Mouse (Mus musculus): Measurements from ENCODE around the gene 3110082J24Rik. TPM values are rescaled to one million over a fixed set of nuclear protein-coding genes. Genes with fewer than 3 reads are reported as not detected.

The 3110082J24Rik gene
- polyA plus RNA-seq (2014; fragmentation: Nextera tagmentation; extraction: Ambion mirVana) = not detected in 2 replicates

DNA sequence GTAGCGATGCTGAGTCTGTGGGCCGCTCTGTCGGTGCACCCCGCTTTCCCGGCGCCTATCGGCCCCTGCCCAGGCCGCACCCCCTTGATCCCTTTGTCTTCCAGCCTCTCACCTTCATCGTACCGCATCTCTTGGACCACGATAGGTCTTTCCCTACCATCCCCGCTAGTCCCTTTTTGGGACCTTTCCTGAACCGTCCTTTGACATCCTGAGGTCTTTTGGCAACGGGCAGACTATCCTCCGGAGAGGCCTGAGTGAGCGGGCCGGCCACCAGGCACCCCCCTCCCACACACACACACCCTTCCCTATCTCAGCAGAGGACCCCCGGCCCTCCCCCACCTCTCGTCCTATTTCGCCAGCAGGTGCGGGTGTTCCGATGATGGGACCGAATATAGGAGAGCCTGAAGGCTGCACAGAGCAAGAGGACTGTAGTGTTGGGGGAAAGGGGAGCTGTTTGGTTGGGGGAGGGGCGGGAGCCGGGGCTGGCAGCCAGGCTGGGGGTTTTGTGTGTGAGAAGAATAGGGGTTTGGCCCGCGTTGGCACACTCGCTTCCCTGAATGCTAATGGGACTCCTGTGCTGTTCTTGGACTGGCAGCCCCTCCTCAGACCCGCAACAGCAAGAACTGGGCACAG lies at the start of gene 3110082J24Rik:
Gene 3110082J24Rik (minus strand): TSS at position 419 of the 633 bp plus-strand sequence.
- DNase-seq (no peak), ATAC-seq (ENCODE audit: insufficient read depth) (no peak)
- WGBS = 2% methylated on average over 29 of the region's 29 CpGs
- TF ChIP-seq CTCF (IDR thresholded peaks at IDR 0.05; ENCODE audit: low read depth) = no peak
- H3K27me3 ChIP-seq (ENCODE audit: insufficient read depth, low read length) = peaks cover 44% of the 10 kb centered on the region
- H3K9me3 ChIP-seq (ENCODE audit: low read depth, low read length) = no peaks in the 10 kb centered on the region
- no peaks in the 10 kb centered on the region; the same call in none of the 2 replicates for H3K4me1 ChIP-seq (ENCODE audit: insufficient read depth)
- peak within 1 kb of the TSS; percentile 47 for H3K4me3 ChIP-seq (ENCODE audit: low read depth, low read length)
- peak within 1 kb of the TSS; percentile 42 for H3K9ac ChIP-seq
- no peaks in the 10 kb centered on the region for H3K36me3 ChIP-seq (ENCODE audit: insufficient read depth)
- peak within 1 kb of the TSS; percentile 93 for H3K4me2 ChIP-seq
- H3K27ac ChIP-seq (ENCODE audit: low read depth) = no peak within 1 kb of the TSS

DNA sequence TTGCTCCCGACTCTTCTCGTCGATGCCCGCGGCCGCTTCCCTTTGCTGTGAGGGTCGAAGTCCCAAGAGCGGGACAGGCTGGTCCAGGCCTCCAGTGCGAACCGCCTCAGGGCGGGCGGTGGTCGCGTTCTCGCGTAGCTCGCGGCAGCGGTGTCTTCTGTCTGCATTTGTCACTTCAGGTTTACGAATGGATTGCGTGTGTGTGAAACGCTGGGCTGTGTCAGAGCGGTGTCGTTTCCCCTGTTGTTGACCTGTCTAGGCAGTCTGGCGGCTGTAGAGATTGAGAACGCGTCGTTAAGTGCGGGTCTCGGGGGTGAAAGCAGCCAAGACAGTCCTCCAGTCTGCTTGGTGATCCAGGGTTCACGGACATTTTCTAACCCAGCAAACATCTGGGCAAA lies 49.5 kb upstream of the 3110082J24Rik start:
- DNase-seq = no peak
- peak; percentile 57 for ATAC-seq (ENCODE audit: insufficient read depth)
- Histone ChIP-seq H3K4me3 (ENCODE audit: low read depth, low read length) (peak overlapping the region; percentile 79), H3K27ac (ENCODE audit: low read depth) (peak overlapping the region; percentile 79), H3K36me3 (ENCODE audit: insufficient read depth) (0 out of 2 replicates have a peak, but pooled peaks cover 3% of the 10 kb centered on the region), H3K4me1 (ENCODE audit: insufficient read depth) (peaks cover 3% of the 10 kb centered on the region; the same call in 1 of the 2 replicates), H3K4me2 (peak overlapping the region; percentile 84), H3K27me3 (ENCODE audit: insufficient read depth, low read length) (no peaks in the 10 kb centered on the region), H3K9ac (peak overlapping the region; percentile 82), H3K9me3 (ENCODE audit: low read depth, low read length) (no peaks in the 10 kb centered on the region)
- under 1% methylated on average over 31 of the region's 31 CpGs for WGBS
- no peak for TF ChIP-seq CTCF (IDR thresholded peaks at IDR 0.05; ENCODE audit: low read depth)

DNA sequence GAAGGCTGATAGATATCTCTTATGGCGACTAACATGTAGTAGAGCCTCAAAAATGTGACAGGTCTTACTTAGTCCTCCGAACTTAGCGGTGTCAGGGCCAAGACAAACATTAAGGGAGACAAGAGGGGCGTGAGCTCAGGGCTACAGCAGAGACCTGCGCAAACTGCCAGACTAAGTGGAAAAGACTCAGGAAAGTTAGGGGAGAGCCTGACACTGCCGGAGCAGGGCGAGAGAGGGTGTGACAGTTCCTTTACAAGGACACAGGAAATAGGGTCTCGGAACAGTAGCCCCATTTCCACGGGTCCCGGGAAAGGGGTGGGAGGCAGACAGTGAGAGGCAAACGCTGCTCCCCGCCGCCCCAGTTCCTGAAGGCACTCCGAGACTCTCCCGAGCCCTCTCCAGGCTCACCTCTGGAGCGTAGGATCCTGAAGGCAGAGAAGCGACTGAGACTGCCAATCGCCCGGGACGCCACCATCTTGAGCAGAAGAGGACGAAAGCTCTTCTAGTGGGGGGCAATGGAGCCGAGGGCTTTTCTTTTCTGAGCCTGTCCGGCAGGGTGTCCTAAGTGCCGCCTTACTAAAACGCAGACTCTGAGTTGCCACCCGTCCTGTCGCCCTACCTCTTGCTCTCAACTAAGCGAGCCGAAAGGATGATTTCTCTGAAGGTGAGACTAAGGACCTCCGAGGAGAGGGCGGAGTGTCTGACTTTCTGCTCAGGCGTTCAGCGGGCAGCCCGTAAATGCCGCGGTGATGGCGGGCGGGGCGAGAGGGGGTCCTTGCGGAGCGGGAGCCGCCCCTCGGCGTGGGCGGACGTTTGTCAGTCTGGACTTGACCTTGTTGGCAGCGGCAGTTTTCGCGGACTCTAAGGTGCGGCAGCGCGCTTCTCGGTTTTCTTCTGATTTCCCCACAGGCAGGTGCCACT lies 48.8 kb upstream of the 3110082J24Rik start, which contains the start of the genes Hadha and Hadhb:
Gene Hadha (minus strand): TSS at position 689 of the 921 bp plus-strand sequence.
Gene Hadhb (plus strand): TSS at position 775 of the 921 bp plus-strand sequence.
- Histone ChIP-seq H3K9me3 (ENCODE audit: low read depth, low read length) (no peaks in the 10 kb centered on the region), H3K4me2 (peak within 1 kb of the TSS; percentile 84), H3K27ac (ENCODE audit: low read depth) (peak within 1 kb of the TSS; percentile 79), H3K4me1 (ENCODE audit: insufficient read depth) (peaks cover 3% of the 10 kb centered on the region; the same call in 1 of the 2 replicates), H3K4me3 (ENCODE audit: low read depth, low read length) (peak within 1 kb of the TSS; percentile 79), H3K9ac (peak within 1 kb of the TSS; percentile 82), H3K36me3 (ENCODE audit: insufficient read depth) (0 out of 2 replicates have a peak, but pooled peaks cover 3% of the 10 kb centered on the region), H3K27me3 (ENCODE audit: insufficient read depth, low read length) (no peaks in the 10 kb centered on the region)
- under 1% methylated on average over 53 of the region's 53 CpGs for WGBS
- 0 out of 2 replicates have a peak, but pooled peaks have one; percentile 19 for TF ChIP-seq CTCF (IDR thresholded peaks at IDR 0.05; ENCODE audit: low read depth)
- ATAC-seq (ENCODE audit: insufficient read depth) (peak; percentile 91), DNase-seq (peak; percentile 94)

DNA sequence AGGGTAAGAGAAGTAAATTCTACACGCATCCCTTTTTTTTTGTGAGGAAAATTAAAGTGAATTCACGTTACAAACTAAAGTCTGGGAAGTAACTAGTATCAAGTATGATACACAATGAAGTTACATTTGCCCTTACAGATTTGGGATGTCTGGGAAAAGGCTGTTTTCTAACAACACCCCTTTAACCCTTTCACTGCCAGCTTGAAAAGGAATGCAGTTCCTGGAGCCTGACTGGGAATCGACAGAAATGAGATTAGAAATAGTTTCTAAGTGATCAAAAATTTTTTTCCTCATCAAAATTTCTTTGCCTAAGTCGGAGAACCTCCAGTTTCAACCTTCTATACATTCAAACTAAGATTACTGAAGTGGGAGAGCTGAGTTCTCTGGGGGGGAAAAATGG lies 48.1 kb upstream of the 3110082J24Rik start:
- H3K27ac ChIP-seq (ENCODE audit: low read depth) = peak overlapping the region; percentile 79; the same call in 1 of the 2 replicates
- H3K4me3 ChIP-seq (ENCODE audit: low read depth, low read length) = peak overlapping the region; percentile 79
- peak overlapping the region; percentile 84 for H3K4me2 ChIP-seq
- no peaks in the 10 kb centered on the region for H3K9me3 ChIP-seq (ENCODE audit: low read depth, low read length)
- peak overlapping the region; percentile 82 for H3K9ac ChIP-seq
- no peak for TF ChIP-seq CTCF (IDR thresholded peaks at IDR 0.05; ENCODE audit: low read depth)
- H3K27me3 ChIP-seq (ENCODE audit: insufficient read depth, low read length) = no peaks in the 10 kb centered on the region
- WGBS = 18% methylated on average over 4 of the region's 4 CpGs
- H3K36me3 ChIP-seq (ENCODE audit: insufficient read depth) = 0 out of 2 replicates have a peak, but pooled peaks cover 3% of the 10 kb centered on the region
- ATAC-seq (ENCODE audit: insufficient read depth) (no peak), DNase-seq (peak; percentile 77)
- H3K4me1 ChIP-seq (ENCODE audit: insufficient read depth) = peaks cover 3% of the 10 kb centered on the region; the same call in 1 of the 2 replicates

DNA sequence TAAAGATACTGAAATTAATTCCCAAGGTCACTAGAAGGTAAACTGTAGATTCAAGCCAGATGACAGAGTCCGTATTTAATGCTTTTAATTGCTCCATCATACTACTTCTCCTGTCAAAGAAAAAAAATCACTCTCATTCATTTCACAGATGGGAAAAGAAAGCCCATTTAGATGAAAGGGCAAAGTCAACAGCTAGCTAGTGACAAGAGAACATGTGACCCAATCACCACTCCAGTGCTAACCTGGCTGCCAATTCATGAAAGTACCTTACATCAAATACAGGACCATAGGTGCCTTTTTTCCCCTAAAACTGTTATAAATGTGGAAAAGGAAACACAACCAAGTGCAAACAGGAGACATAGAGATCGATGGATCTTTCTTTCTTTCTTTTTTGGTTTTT lies 47.3 kb upstream of the 3110082J24Rik start:
- H3K27me3 ChIP-seq (ENCODE audit: insufficient read depth, low read length) = no peaks in the 10 kb centered on the region
- H3K4me2 ChIP-seq = 0 out of 2 replicates have a peak overlapping the region, but pooled peaks have one; percentile 84
- no peak for TF ChIP-seq CTCF (IDR thresholded peaks at IDR 0.05; ENCODE audit: low read depth)
- H3K9ac ChIP-seq = no peak overlapping the region
- no peaks in the 10 kb centered on the region for H3K9me3 ChIP-seq (ENCODE audit: low read depth, low read length)
- ATAC-seq (ENCODE audit: insufficient read depth) (no peak), DNase-seq (no peak)
- no peak overlapping the region for H3K4me3 ChIP-seq (ENCODE audit: low read depth, low read length)
- peaks cover 3% of the 10 kb centered on the region; the same call in 1 of the 2 replicates for H3K4me1 ChIP-seq (ENCODE audit: insufficient read depth)
- WGBS = 90% methylated on average over 2 of the region's 2 CpGs
- no peak overlapping the region for H3K27ac ChIP-seq (ENCODE audit: low read depth)
- H3K36me3 ChIP-seq (ENCODE audit: insufficient read depth) = 0 out of 2 replicates have a peak, but pooled peaks cover 3% of the 10 kb centered on the region

DNA sequence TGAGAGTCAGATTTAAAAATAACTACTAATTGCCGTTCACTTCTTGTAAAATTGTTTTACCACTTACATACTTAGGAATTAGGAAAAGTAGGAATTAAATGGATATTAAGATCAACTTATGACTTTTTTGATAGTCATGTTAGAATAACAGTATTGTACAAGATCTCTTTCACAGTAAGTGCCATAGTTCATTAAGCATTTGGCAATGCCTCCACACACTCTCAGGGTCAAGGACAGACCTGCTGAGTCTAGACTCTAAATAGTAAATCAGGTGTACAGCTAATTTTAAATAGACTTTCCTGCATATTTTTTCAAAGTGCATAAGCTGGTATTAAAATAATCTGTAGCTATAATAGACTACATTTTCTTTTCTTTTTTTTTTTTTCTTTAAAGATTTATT lies 46.5 kb upstream of the 3110082J24Rik start:
- no peaks in the 10 kb centered on the region for H3K9me3 ChIP-seq (ENCODE audit: low read depth, low read length)
- ATAC-seq (ENCODE audit: insufficient read depth) (no peak), DNase-seq (no peak)
- H3K36me3 ChIP-seq (ENCODE audit: insufficient read depth) = 0 out of 2 replicates have a peak, but pooled peaks cover 3% of the 10 kb centered on the region
- H3K9ac ChIP-seq = no peak overlapping the region
- H3K27me3 ChIP-seq (ENCODE audit: insufficient read depth, low read length) = no peaks in the 10 kb centered on the region
- WGBS = 89% methylated on average over 1 of the region's 1 CpGs
- no peak overlapping the region for H3K27ac ChIP-seq (ENCODE audit: low read depth)
- H3K4me2 ChIP-seq = no peak overlapping the region
- peaks cover 3% of the 10 kb centered on the region; the same call in 1 of the 2 replicates for H3K4me1 ChIP-seq (ENCODE audit: insufficient read depth)
- no peak overlapping the region for H3K4me3 ChIP-seq (ENCODE audit: low read depth, low read length)
- no peak for TF ChIP-seq CTCF (IDR thresholded peaks at IDR 0.05; ENCODE audit: low read depth)

All from lung, embryonic 14.5 days (tissue).